Comparison of ENCODE assay signal across 10 mouse cellular contexts in genomic region chr2:181212389-181213020, GRCm38 (mm10). TPM values are rescaled to one million over a fixed set of nuclear protein-coding genes. Genes with fewer than 3 reads are reported as not detected.
DNase-seq lines count a peak whose midpoint lies in the region; ATAC-seq and TF ChIP-seq lines count a peak whose summit lies in the region.
"Had no signal": no experiment of that assay in that cellular context is flagged by ENCODE, and none has a peak within 500 bp of the region (broad histone marks: within the 10 kb centered on the region; RNA-seq: fewer than 3 reads in every experiment).

No protein-coding gene starts in this region.

- no peaks in the 10 kb centered on the region for H3K27me3 ChIP-seq in kidney, adult 2 months (replicated peaks; ENCODE audit: control insufficient read depth, insufficient read depth, low read length)
- peaks cover 37% of the 10 kb centered on the region for H3K27me3 ChIP-seq in hindbrain, embryonic 14.5 days (ENCODE audit: control insufficient read depth, insufficient read depth, low read length)

- TF ChIP-seq CTCF in kidney, adult 2 months (conservative IDR thresholded peaks at IDR 0.05; ENCODE audit: insufficient read depth, insufficient read length, low read depth, low read length), result no peak

- H3K4me2 ChIP-seq in hindbrain, embryonic 14.5 days (replicated peaks), result peak overlapping the region; percentile 48

- H3K9me3 ChIP-seq in hindbrain, embryonic 14.5 days (ENCODE audit: control insufficient read depth, low read length), result no peaks in the 10 kb centered on the region

- peak overlapping the region; percentile 24; the same call in 1 of the 2 replicates for H3K9ac ChIP-seq in hindbrain, embryonic 14.5 days

- H3K4me3 ChIP-seq in kidney, adult 2 months (ENCODE audit: insufficient read depth, low read depth, low read length), result peak overlapping the region; percentile 47
- H3K4me3 ChIP-seq in hindbrain, embryonic 14.5 days (replicated peaks; ENCODE audit: low read length), result peak overlapping the region; percentile 17

- ATAC-seq in hindbrain, embryonic 14.5 days (ENCODE audit: low FRiP score), result no peak
- ATAC-seq: Patski had no signal

- H3K4me1 ChIP-seq in kidney, adult 2 months (ENCODE audit: control insufficient read depth, insufficient read depth, low read length), result no peaks in the 10 kb centered on the region
- H3K4me1 ChIP-seq in hindbrain, embryonic 14.5 days (replicated peaks; ENCODE audit: control insufficient read depth, insufficient read depth, low read length), result peaks cover 11% of the 10 kb centered on the region

- no peak for DNase-seq in kidney, adult 2 months
- DNase-seq in kidney, postnatal 14 days, result no peak
- DNase-seq in embryo, embryonic 10 days (ENCODE audit: low spot score), result peak; percentile 47
- no peak for DNase-seq in hindbrain, embryonic 14.5 days (ENCODE audit: low spot score)
- DNase-seq in lung, postnatal 10 days, result peak; percentile 19
- DNase-seq in thymus, postnatal 25 days, result peak; percentile 32
- DNase-seq in layer of hippocampus, adult 9-11 months, result no peak
- DNase-seq in layer of hippocampus, postnatal 14 days (ENCODE audit: low spot score in 2 of 2), result no peak

- no peak overlapping the region for H3K27ac ChIP-seq in kidney, adult 2 months (ENCODE audit: insufficient read depth, low read depth, low read length)
- H3K27ac ChIP-seq in hindbrain, embryonic 14.5 days, result no peak overlapping the region
- H3K27ac ChIP-seq: macrophage had no signal

- WGBS in kidney, adult 2 months, result 3% methylated on average over 34 of the region's 34 CpGs
- WGBS in hindbrain, embryonic 14.5 days, result 3% methylated on average over 34 of the region's 34 CpGs

- H3K36me3 ChIP-seq in kidney, adult 2 months (ENCODE audit: control insufficient read depth, insufficient read depth, low read length), result no peaks in the 10 kb centered on the region
- no peaks in the 10 kb centered on the region for H3K36me3 ChIP-seq in hindbrain, embryonic 14.5 days (replicated peaks; ENCODE audit: control insufficient read depth, insufficient read depth)

- no peak for TF ChIP-seq POLR2A in kidney, adult 2 months (IDR thresholded peaks at IDR 0.05; ENCODE audit: low read depth, low read length)

RNA-seq across cellular contexts. Expression of gene Srms, which starts 0.5 kb away (rescaled TPM):
- 0.87 and 0.91 TPM in 2 replicates for polyA plus RNA-seq in kidney, adult 2 months (2012; rRNA removed)
- polyA plus RNA-seq in hindbrain, embryonic 14.5 days (2014; fragmentation: Nextera tagmentation; extraction: Ambion mirVana), result 0.29 and 0.48 TPM in 2 replicates
- under 1 TPM; 0.14 to 0.41 TPM for total RNA-seq in layer of hippocampus, postnatal 14 days (2021)
- polyA plus RNA-seq: macrophage, Patski had no signal

RNA-seq across cellular contexts. Expression of gene Fndc11, which starts 7.3 kb away (rescaled TPM):
- polyA plus RNA-seq in kidney, adult 2 months (2012; rRNA removed), result 0.72 and 0.77 TPM in 2 replicates
- not detected in 2 replicates for polyA plus RNA-seq in hindbrain, embryonic 14.5 days (2014; fragmentation: Nextera tagmentation; extraction: Ambion mirVana)
- total RNA-seq in layer of hippocampus, postnatal 14 days (2021), result not detected
- polyA plus RNA-seq: macrophage, Patski had no signal

RNA-seq across cellular contexts. Expression of gene Ptk6, which starts 9.9 kb away (rescaled TPM):
- polyA plus RNA-seq in kidney, adult 2 months (2012; rRNA removed), result 0.12 and 0.16 TPM in 2 replicates
- not detected in 2 replicates for polyA plus RNA-seq in hindbrain, embryonic 14.5 days (2014; fragmentation: Nextera tagmentation; extraction: Ambion mirVana)
- not detected for total RNA-seq in layer of hippocampus, postnatal 14 days (2021)
- polyA plus RNA-seq: macrophage, Patski had no signal

RNA-seq across cellular contexts. Expression of gene Ppdpf, which starts 25.5 kb away (rescaled TPM):
- 162 and 168 TPM in 2 replicates for polyA plus RNA-seq in kidney, adult 2 months (2012; rRNA removed)
- 382 and 446 TPM in 2 replicates for polyA plus RNA-seq in hindbrain, embryonic 14.5 days (2014; fragmentation: Nextera tagmentation; extraction: Ambion mirVana)
- total RNA-seq in layer of hippocampus, postnatal 14 days (2021), result 100 to 1,000 TPM; 118 to 135 TPM

RNA-seq across cellular contexts. Expression of gene Helz2, which starts 29.3 kb away (rescaled TPM):
- polyA plus RNA-seq in kidney, adult 2 months (2012; rRNA removed), result 15.4 and 17.5 TPM in 2 replicates
- polyA plus RNA-seq in hindbrain, embryonic 14.5 days (2014; fragmentation: Nextera tagmentation; extraction: Ambion mirVana), result 0.22 and 0.70 TPM in 2 replicates
- total RNA-seq in layer of hippocampus, postnatal 14 days (2021), result 1 to 10 TPM; 2.1 TPM

Comparison
In these comparisons a context has a peak if more than half of its experiments do, and no peak if none do; other contexts are left out.
1. DNase-seq: peak in embryo, embryonic 10 days (single experiment), lung, postnatal 10 days (single experiment) and thymus, postnatal 25 days (single experiment); none in kidney, adult 2 months (single experiment), kidney, postnatal 14 days (single experiment), hindbrain, embryonic 14.5 days (single experiment), layer of hippocampus, adult 9-11 months (single experiment) and layer of hippocampus, postnatal 14 days (0 of 2).